Comparison of ENCODE assay signal across 22 mouse cellular contexts in genomic region chr1:125660901-125661300, GRCm38 (mm10). TPM values are rescaled to one million over a fixed set of nuclear protein-coding genes. Genes with fewer than 3 reads are reported as not detected.
"Had no signal": no experiment of that assay in that cellular context is flagged by ENCODE, and none has a peak within 500 bp of the region (broad histone marks: within the 10 kb centered on the region; RNA-seq: fewer than 3 reads in every experiment).

No protein-coding gene starts in this region.

- ATAC-seq: liver, postnatal 0 days; lung, postnatal 0 days; midbrain, embryonic 15.5 days had no signal

- H3K27me3 ChIP-seq: limb, embryonic 12.5 days; limb, embryonic 15.5 days; midbrain, embryonic 12.5 days; midbrain, embryonic 15.5 days; neural tube, embryonic 12.5 days; neural tube, embryonic 15.5 days had no signal

- DNase-seq: kidney, adult 9 months; kidney, postnatal 14 days; kidney, postnatal 4 days; layer of hippocampus, adult 9-11 months; liver, postnatal 0 days; lung, embryonic 14.5 days; right cerebral cortex, adult 18-20 months; right cerebral cortex, postnatal 14 days; right cerebral cortex, postnatal 4 days; thymus, adult 2 months; thymus, postnatal 14 days had no signal

RNA-seq across cellular contexts. Expression of gene Gpr39, which starts 15.9 kb away (rescaled TPM):
- total RNA-seq: left cerebral cortex, adult 2 months; left cerebral cortex, postnatal 4 days; megakaryocyte, adult 5-6 weeks had no signal
- polyA plus RNA-seq: limb, embryonic 12.5 days; macrophage; midbrain, embryonic 12.5 days; midbrain, embryonic 15.5 days; neural tube, embryonic 12.5 days had no signal
